Mouse (Mus musculus) myocyte (in vitro differentiated cells): ENCODE results near the gene Rgsl1.

ENCODE experiments used
- CEBPB ChIP-seq: IDR thresholded peaks from 2 replicates; pipeline ENCODE4 v1.6.1; 2011; ENCODE audit warnings: mild to moderate bottlenecking, moderate library complexity; ENCODE audit not compliant: poor library complexity, insufficient read depth, severe bottlenecking
- E2F4 ChIP-seq: IDR thresholded peaks from one replicate; pipeline ENCODE4 v1.6.1; 2011; ENCODE audit warnings: mild to moderate bottlenecking, control low read depth, moderate library complexity; ENCODE audit not compliant: insufficient read depth
- MAX ChIP-seq: IDR thresholded peaks from one replicate; pipeline ENCODE4 v1.6.1; 2011; ENCODE audit warnings: low read depth, mild to moderate bottlenecking, control low read depth
- MYOG ChIP-seq, 3 experiments: IDR thresholded peaks; one replicate each; pipeline ENCODE4 v1.6.1; 2011; ENCODE audit warnings: control low read depth in 2 of 3, low read depth in 2 of 3, mild to moderate bottlenecking in 2 of 3; ENCODE audit not compliant: insufficient read length in 2 of 3, control insufficient read depth in 1 of 3, insufficient read depth in 1 of 3
- POLR2A ChIP-seq: IDR thresholded peaks from one replicate; pipeline ENCODE4 v1.6.1; 2011; ENCODE audit warnings: low read depth, mild to moderate bottlenecking, control low read depth, moderate library complexity; ENCODE audit not compliant: insufficient read length
- POLR2AphosphoS2 ChIP-seq: IDR thresholded peaks from one replicate; pipeline ENCODE4 v1.6.1; 2011; ENCODE audit warnings: low read depth, control low read depth; ENCODE audit not compliant: insufficient read length
- TCF12 ChIP-seq: IDR thresholded peaks from one replicate; pipeline ENCODE4 v1.6.1; 2011; ENCODE audit warnings: mild to moderate bottlenecking, control low read depth; ENCODE audit not compliant: poor library complexity, insufficient read depth, severe bottlenecking
- TCF3 ChIP-seq: IDR thresholded peaks from one replicate; pipeline ENCODE4 v1.6.1; 2011; ENCODE audit warnings: low read depth, control low read depth; ENCODE audit not compliant: insufficient read length
- USF1 ChIP-seq: IDR thresholded peaks from one replicate; pipeline ENCODE4 v1.6.1; 2011; ENCODE audit warnings: low read depth, mild to moderate bottlenecking, control low read depth, moderate library complexity

- TF ChIP-seq USF1 (no peak), POLR2A (no peak), MAX (no peak), TCF3 (no peak), E2F4 (no peak), POLR2AphosphoS2 (no peak), MYOG (IDR thresholded peaks at IDR 0.05; ENCODE audit: control insufficient read depth in 1 of 3, insufficient read depth in 1 of 3, insufficient read length in 2 of 3, low read depth in 2 of 3) (no peak), CEBPB (no peak), TCF12 (no peak)
These were observed 79.8 kb downstream of the Rgsl1 start for GRCm38 (mm10) chr1:153764136-153764535.
